Mouse (Mus musculus) NIH3T3 (cell line): ENCODE measurements around the gene Acads.
A peak's percentile ranks its signal among the peaks of the same experiment; 100 is the strongest.
"Not testable (repeated sequence)": the region's sequence is repeated elsewhere in the genome, so short reads cannot be mapped to it uniquely, and the experiment has no call there.

Experiments used
- DNase-seq: peaks from one replicate; pipeline ENCODE4 v3.0.0-alpha.2; 2012; ENCODE audit warnings: low read depth

Acads gene

DNA sequence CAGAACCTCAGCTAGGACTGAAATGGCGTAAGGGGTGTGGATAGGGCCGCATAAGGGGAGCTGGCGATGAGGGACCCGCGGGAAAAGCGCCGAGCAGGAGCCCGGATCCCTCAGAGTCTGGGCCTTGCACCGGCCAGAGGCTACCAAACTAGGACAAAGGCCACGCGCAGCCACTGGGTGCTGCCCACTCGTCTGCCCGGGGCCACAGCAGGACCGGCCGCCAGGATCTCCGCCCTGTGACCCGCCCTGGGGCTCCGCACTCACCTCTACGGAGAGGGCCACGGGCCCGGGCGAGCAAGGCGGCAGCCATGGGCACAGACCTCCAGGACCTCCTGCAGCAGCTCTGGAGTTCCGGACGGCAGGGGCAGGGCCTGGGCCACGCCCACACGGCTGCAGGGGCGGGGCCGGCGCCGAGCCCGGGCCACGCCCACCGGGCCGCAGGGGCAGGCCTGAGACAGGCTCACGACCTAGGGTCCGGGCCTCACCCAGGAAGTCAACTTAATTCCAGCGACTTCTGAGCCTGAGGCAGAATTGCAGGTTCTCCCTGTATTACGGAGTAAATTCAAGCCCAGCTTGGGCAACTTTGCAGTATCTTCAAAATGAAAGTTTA is at the start of gene Acads:
TSS of gene Acads (minus strand) at position 386 of the 610 bp plus-strand sequence.
- DNase-seq = peak; percentile 90

DNA sequence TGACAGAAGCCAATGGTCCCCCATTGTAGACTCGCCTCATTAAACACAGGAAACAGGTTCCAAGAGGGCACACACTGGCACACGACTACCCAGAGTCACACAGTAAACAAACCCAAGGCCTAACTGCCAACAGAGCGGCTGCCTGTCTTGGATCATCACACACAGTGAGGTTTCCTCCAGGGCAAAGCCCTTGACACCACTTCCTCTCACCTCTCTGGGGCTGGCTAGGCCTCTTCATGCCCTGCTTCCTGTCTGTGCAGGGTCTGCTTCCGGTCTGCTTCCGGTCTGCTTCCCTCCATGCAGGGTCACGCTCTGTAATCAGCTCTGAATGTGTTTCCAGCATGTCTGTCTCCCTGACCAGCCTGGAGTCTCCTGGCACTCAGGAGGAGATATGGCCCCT is 48.2 kb upstream of the Acads start:
- DNase-seq = no peak

- DNase-seq = no peak
These were observed 47.7 kb upstream of the Acads start for GRCm38 (mm10) chr5:115166815-115167194.

- DNase-seq = no peak
These were observed 47.0 kb upstream of the Acads start for GRCm38 (mm10) chr5:115165895-115166814.

DNA sequence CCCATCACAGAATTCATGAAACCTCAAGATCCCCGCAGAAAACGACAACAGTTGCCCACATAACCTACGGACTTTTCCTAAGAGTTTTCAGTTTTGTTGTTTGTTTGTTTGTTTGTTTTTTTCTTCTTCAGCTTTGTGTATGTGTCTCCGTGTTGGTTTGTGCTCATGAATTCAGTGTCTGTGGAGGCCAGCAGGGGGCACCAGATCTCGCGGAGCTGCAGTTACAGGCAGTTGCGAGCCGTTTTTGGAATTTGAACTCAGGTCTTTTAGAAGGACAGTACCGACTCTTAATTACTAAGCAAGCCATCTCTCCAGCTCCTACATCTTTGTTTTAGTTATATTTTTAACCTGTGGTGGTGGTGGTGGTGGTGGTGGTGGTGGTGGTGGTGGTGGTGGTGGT is 46.2 kb upstream of the Acads start:
- no peak for DNase-seq

DNA sequence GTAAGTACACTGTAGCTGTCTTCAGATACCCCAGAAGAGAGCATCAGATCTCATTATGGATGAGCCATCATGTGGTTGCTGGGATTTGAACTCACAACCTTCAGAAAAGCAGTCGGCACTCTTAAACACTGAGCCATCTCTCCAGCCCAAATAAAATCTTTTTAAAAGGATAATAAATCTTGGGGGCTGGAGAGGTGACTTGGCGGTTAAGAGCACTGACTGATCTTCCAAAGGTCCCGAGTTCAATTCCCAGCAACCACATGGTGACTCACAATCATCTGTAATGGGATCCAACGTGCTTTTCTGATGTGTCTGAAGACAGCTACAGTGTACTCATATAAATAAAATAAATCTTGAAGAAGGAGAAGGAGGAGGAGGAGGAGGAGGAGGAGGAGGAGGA is 45.3 kb upstream of the Acads start:
- peak; percentile 60 for DNase-seq

DNA sequence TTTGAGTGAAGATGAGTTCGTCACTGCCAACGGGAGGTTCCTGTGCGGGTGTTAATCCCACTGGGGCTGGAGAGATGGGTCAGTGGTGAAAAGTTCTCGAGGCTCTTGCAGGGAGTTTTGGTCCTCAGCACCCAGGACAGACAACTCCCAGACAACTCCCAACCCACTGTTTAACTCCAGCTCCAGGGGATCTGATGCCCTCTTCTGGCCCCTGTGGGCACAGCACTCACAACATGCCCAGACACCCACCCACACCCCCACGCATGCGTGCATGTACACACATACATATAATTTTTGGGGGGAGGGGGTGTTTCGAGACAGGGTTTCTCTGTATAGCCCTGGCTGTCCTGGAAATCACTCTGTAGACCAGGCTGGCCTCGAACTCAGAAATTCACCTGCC is 44.4 kb upstream of the Acads start:
- DNase-seq = peak; percentile 43

DNA sequence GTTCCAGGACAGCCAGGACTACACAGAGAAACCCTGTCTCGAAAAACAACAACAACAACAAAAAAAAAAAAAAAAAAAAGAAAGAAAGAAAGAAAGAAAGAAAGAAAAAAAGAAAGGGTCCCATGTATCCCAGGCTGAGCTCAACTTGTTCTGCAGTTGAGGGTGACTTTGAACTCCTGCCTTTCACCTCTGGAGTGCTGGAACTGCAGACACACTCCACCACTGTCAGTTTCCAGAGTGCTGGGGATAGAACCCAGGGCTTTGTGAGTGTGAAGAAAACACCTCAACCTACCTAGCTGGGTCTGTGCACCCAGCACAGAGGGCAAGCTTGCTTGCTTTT is 42.8 kb upstream of the Acads start:
- not testable (repeated sequence) for DNase-seq

GRCm38 (mm10) chr5:115161064-115161939 is 42.2 kb upstream of the Acads start:
- no peak for DNase-seq

DNA sequence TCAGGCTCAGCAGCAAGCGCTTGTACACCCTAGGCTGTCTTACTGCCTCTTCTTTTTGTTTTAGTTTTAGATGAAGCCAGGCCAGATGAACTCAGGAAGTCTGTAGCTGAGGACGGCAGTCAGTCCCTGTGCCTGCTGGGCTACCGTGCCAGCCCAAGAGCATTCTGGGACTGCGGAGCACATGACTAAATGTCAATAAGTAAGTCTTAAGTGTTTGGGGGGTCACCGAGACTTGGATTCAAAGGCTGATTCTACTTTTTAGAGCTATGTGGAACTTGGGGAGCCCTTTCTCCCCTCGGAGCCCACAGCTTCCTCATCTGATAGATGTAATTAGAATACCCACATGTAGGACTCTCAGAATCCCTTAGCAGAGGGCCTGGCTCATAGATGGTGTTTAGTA is 41.5 kb upstream of the Acads start:
- DNase-seq = no peak

DNA sequence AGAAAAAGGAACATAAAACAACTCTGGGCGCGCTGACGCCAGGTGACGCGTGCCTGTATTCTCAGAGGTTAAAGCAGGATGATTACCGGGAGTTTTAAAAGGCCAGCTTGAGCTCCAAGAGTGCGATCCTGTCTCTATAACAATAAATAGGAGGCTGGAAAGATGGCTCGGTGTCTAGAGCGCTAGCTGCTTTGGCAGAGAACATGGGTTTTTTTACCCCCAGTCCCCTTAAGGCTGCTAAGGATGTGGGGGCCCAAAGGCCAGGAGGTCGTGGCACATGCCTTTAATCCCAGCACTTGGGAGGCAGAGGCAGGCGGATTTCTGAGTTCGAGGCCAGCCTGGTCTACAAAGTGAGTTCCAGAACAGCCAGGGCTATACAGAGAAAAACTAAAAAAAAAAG is 40.0 kb upstream of the Acads start:
- DNase-seq = no peak

- DNase-seq = peak; percentile 99
These were observed 39.2 kb upstream of the Acads start, which contains the start of gene Mlec for GRCm38 (mm10) chr5:115158040-115158983. TSS of gene Mlec (minus strand) at chr5:115158179.

DNA sequence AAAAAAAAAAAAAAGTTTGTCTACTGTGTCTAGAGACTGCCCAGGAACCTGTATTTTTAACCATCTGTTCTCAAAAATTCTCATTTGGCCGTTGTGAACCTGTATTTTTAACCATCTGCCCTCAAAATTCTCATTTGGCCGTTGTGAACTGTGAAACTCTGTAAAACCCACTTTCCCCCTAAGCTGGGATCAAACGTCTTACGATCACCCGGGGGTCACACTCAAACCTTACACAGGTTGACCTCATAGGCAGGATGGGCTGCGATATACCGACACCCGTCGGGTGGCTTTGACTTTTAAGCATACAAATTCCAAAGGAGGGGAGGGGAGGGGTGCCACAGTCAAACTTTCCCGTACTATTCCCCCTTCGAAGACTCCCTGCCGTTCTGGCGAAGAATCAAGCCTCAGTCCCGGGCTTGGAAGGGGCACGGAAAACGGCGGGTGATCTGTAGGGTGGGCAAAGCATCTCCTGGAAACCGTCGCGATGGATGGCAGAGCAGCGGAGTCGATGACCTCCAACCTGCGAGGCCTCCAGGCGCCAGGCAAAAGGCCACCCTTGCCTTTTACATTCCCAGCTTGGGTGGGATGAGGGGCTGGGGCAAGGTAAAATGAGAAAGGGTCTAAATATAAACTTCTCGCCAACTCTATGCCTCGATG is 37.9 kb upstream of the Acads start:
- peak; percentile 45 for DNase-seq

DNA sequence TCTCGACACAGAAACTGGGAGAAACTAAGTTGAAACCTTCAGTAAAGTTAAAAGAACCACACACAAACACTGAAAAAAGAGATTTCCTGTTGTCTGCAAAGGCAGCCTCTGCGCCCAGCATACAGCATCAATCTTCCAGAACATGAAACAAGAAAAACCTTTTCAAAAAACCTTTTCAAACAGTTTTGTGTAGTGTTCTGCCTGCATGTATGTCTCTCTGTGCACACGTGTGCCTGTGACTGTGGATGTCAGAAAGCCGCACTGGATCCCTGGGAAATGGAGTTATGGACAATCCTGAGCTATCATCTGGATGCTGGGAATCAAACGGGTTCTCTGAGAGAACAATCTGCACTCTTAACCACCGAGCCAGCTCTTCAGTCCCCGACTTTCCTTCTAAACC is 37.3 kb upstream of the Acads start:
- DNase-seq = no peak

DNA sequence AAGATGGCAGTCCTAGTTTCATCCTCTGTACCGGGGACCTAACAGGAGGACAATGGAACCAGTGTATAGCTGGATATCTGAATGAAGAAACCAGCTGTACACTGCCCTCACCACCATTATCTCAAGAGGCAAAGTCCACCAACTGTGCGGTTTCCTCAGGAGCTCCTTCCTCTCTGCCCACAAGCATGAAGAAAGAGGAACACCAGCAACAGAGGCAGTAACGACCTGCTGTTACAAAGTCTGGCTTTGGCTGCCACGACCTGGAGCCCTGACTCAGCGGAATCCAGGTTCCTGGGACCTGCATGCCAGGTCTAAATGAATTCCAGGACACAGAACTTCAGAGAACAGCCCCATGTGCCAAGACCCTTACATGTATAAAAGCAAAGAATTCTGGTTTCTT is 36.7 kb upstream of the Acads start:
- DNase-seq = peak; percentile 52

GRCm38 (mm10) chr5:115155156-115155631 is 36.0 kb upstream of the Acads start:
- no peak for DNase-seq

DNA sequence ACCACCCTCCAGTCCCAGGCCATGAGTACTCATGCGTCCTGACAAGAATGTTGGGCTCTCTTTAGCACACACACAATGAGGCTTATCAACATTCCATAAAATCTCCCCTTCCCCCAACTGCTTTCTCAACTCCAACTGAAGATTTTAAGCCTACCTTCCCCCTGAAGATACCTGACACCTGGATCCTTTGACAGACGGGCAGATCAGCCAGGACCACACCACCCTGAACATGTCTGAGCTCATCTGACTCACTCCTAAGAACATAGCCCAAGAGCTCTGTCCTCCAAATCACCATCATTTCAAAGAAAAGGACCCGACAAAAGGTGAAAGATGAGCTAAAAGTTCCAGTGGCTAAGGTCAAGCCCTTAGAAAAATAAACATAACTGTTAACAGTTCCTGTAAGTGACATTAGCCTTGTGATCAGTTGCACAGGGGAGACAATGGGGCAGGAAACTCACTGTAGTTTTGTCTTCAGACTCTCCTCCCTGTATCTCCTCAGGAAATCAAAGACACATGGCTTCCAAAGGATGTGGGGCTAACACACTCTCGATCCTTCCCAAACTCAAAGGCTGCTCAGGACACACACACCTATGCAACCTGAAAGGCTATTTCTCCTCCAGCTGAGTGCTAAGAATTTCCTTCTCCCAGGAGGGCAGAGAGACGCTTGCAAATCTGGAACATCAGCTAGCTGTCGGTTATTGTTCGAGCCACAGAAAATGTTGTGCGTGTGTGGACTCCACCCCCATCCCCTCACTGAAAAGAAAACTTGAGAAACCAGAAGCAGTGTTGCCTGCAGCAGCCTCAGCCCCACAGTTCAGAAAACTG is 33.2 kb upstream of the Acads start:
- no peak for DNase-seq

GRCm38 (mm10) chr5:115151457-115151856 is 32.3 kb upstream of the Acads start:
- no peak for DNase-seq

- no peak for DNase-seq
These were observed 31.8 kb upstream of the Acads start for GRCm38 (mm10) chr5:115150991-115151390.
